Comparison of ENCODE assay signal across 8 mouse cellular contexts in the genomic region with DNA sequence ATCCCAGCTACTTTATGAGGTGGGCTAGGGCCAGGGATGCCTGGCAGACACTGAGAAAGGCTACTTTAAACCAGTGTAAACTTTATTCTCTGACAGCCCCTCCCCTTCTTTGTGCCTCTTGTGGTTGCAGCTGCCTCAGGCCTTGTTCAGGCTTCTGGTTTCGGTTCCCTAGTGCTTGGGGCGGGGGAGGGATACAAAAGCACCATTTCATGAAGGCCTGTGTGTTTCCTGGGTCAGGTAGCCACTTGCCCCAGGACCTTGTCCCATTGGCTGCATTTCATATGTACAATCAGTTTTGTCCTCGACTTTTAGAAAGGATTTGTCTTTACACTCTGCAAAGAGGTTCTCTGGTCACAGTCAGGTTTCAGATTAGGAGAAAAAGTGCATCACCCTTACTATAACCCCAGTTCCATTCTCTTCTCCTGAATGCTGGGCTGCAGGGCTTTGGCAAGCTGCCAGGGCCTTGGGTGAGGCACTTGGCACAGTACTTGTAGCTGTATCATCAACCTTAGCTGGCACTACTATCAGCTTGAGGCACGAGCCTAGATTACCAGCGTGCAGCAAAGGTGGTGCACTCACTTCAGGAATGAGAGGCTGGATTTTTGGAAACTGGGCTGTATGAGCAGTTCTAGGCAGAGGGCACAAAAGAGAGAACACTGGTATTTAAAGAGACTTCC. TPM values are rescaled to one million over a fixed set of nuclear protein-coding genes. Genes with fewer than 3 reads are reported as not detected.
A peak's percentile ranks its signal among the peaks of the same experiment; 100 is the strongest.
DNase-seq lines count a peak whose midpoint lies in the region; ATAC-seq and TF ChIP-seq lines count a peak whose summit lies in the region.

No protein-coding gene starts in this region.

- DNase-seq in MEL (ENCODE audit: low read depth, low spot score) = peak; percentile 52
- peak; percentile 52 to 53 for DNase-seq in cerebellum, postnatal 14 days
- peak; percentile 42 for DNase-seq in heart, postnatal 36 days
- no peak for DNase-seq in midbrain, postnatal 0 days (ENCODE audit: low spot score)
- DNase-seq in thymus, postnatal 25 days = peak; percentile 38

- peak overlapping the region; percentile 85 for H3K4me3 ChIP-seq in erythroblast, embryonic 14.5 days (replicated peaks)
- peak overlapping the region; percentile 55 to 83; a peak in 3 of 4 replicates for H3K4me3 ChIP-seq in MEL (ENCODE audit: control insufficient read depth in 1 of 2, insufficient read depth in 1 of 2, low read depth in 2 of 2, low read length in 2 of 2)
- H3K4me3 ChIP-seq in limb, embryonic 13.5 days = no peak overlapping the region
- no peak overlapping the region for H3K4me3 ChIP-seq in midbrain, postnatal 0 days (ENCODE audit: low read depth, low read length)

- intact Hi-C loops in heart, postnatal 36 days (cut with DNase I) = loop anchor here (2.0 to 5.0 kb wide), 2 partner anchors 70 to 198 kb away; no protein-coding TSS in a partner anchor

- TF ChIP-seq POLR2A in MEL (IDR thresholded peaks at IDR 0.05; ENCODE audit: control insufficient read depth in 1 of 2, insufficient read depth in 1 of 2, low read depth in 1 of 2, low read length in 2 of 2, poor library complexity in 1 of 2) = no peak

- peaks cover 7% of the 10 kb centered on the region; the same call in 1 of the 2 replicates for H3K27me3 ChIP-seq in erythroblast, embryonic 14.5 days (ENCODE audit: control insufficient read depth)
- no peaks in the 10 kb centered on the region for H3K27me3 ChIP-seq in MEL (ENCODE audit: control insufficient read depth in 1 of 2, insufficient read depth in 2 of 2, low read length in 2 of 2)
- H3K27me3 ChIP-seq in limb, embryonic 13.5 days = 0 out of 2 replicates have a peak, but pooled peaks cover 3% of the 10 kb centered on the region
- no peaks in the 10 kb centered on the region for H3K27me3 ChIP-seq in midbrain, postnatal 0 days (ENCODE audit: insufficient read depth, low read length)

- no peak for TF ChIP-seq RAD21 in MEL (IDR thresholded peaks at IDR 0.05; ENCODE audit: low read depth, low read length)

- H3K36me3 ChIP-seq in erythroblast, embryonic 14.5 days (ENCODE audit: control insufficient read depth) = peaks cover 14% of the 10 kb centered on the region
- H3K36me3 ChIP-seq in MEL (ENCODE audit: control insufficient read depth in 1 of 2, insufficient read depth in 2 of 2, low read length in 2 of 2) = peaks cover 0 to 17% of the 10 kb centered on the region in 2 experiments; a peak in 2 of 4 replicates
- H3K36me3 ChIP-seq in limb, embryonic 13.5 days = no peaks in the 10 kb centered on the region
- H3K36me3 ChIP-seq in midbrain, postnatal 0 days (ENCODE audit: insufficient read depth, low read length) = no peaks in the 10 kb centered on the region

- peaks cover 30% of the 10 kb centered on the region for H3K79me2 ChIP-seq in MEL (ENCODE audit: control insufficient read depth, insufficient read depth, low read length, poor library complexity)

- no peak for ATAC-seq in erythroblast, adult 5-6 weeks (replicated peaks; ENCODE audit: low FRiP score, poor library complexity, severe bottlenecking)
- ATAC-seq in limb, embryonic 13.5 days (ENCODE audit: low FRiP score, low read depth) = no peak
- ATAC-seq in midbrain, postnatal 0 days (ENCODE audit: low FRiP score) = no peak

- TF ChIP-seq EP300 in MEL (IDR thresholded peaks at IDR 0.05; ENCODE audit: low read depth in 1 of 2, low read length in 2 of 2) = peak; percentile 14 to 41; a peak in 2 of 4 replicates

- 46% methylated on average over 5 of the region's 5 CpGs for WGBS in limb, embryonic 13.5 days
- WGBS in midbrain, postnatal 0 days = 45% methylated on average over 5 of the region's 5 CpGs

- no peak overlapping the region for H3K27ac ChIP-seq in MEL (ENCODE audit: control insufficient read depth, low read depth, low read length)
- H3K27ac ChIP-seq in limb, embryonic 13.5 days = no peak overlapping the region
- H3K27ac ChIP-seq in midbrain, postnatal 0 days (ENCODE audit: low read depth, low read length) = no peak overlapping the region

- H3K4me1 ChIP-seq in erythroblast, embryonic 14.5 days (ENCODE audit: control insufficient read depth) = peaks cover 48% of the 10 kb centered on the region
- peaks cover 4 to 25% of the 10 kb centered on the region in 2 experiments for H3K4me1 ChIP-seq in MEL (ENCODE audit: control insufficient read depth in 1 of 2, insufficient read depth in 2 of 2, low read length in 2 of 2)
- H3K4me1 ChIP-seq in limb, embryonic 13.5 days = peaks cover 32% of the 10 kb centered on the region
- 0 out of 2 replicates have a peak, but pooled peaks cover 5% of the 10 kb centered on the region for H3K4me1 ChIP-seq in midbrain, postnatal 0 days (ENCODE audit: insufficient read depth, low read length)

- no peak for TF ChIP-seq CTCF in MEL (IDR thresholded peaks at IDR 0.05 in 2 of 3, conservative IDR thresholded peaks at IDR 0.05 in 1 of 3; ENCODE audit: control insufficient read depth in 1 of 3, insufficient read depth in 1 of 3, low read depth in 2 of 3, low read length in 3 of 3, poor library complexity in 1 of 3, severe bottlenecking in 1 of 3)
- TF ChIP-seq CTCF in midbrain, postnatal 0 days (IDR thresholded peaks at IDR 0.05) = no peak

- peaks cover 12% of the 10 kb centered on the region for H3K9me3 ChIP-seq in erythroblast, embryonic 14.5 days (ENCODE audit: control insufficient read depth, low read length)
- no peaks in the 10 kb centered on the region for H3K9me3 ChIP-seq in MEL (replicated peaks; ENCODE audit: insufficient read depth, low read length)
- no peaks in the 10 kb centered on the region for H3K9me3 ChIP-seq in limb, embryonic 13.5 days
- H3K9me3 ChIP-seq in midbrain, postnatal 0 days (ENCODE audit: low read length) = no peaks in the 10 kb centered on the region

- H3K9ac ChIP-seq in MEL (ENCODE audit: control insufficient read depth, low read depth, low read length, poor library complexity, severe bottlenecking) = peak overlapping the region; percentile 22
- no peak overlapping the region for H3K9ac ChIP-seq in limb, embryonic 13.5 days
- no peak overlapping the region for H3K9ac ChIP-seq in midbrain, postnatal 0 days (replicated peaks; ENCODE audit: low read length, poor library complexity, severe bottlenecking)

- H3K4me2 ChIP-seq in limb, embryonic 13.5 days (replicated peaks) = peak overlapping the region; percentile 71
- H3K4me2 ChIP-seq in midbrain, postnatal 0 days (ENCODE audit: low read depth, low read length, poor library complexity, severe bottlenecking) = peak overlapping the region; percentile 5; the same call in 1 of the 2 replicates

RNA-seq across cellular contexts. Expression of a gene that starts 2.4 kb away (rescaled TPM):
- polyA plus RNA-seq in erythroblast, embryonic 14.5 days (2012) = 1.6 and 2.2 TPM in 2 replicates
- total RNA-seq in erythroblast, adult 5-6 weeks (2015; ENCODE audit: low replicate concordance) = 8.1 and 12.1 TPM in 2 replicates
- 1.3 and 4.0 TPM in 2 replicates for total RNA-seq in erythroblast, adult 5-6 weeks (2017; ENCODE audit: low replicate concordance)
- 4.8 and 5.4 TPM in 2 replicates for total RNA-seq in MEL (2012; rRNA removed)
- 10 to 100 TPM in 1 of 2 experiments, not detected in 1; 17.3 TPM for polyA plus RNA-seq in MEL (2012; ENCODE audit: insufficient read depth in 1 of 2, insufficient read length in 2 of 2, low read depth in 1 of 2, low replicate concordance in 2 of 2, missing spikeins in 1 of 2)
- 10 to 100 TPM; 29.6 to 33.6 TPM for total RNA-seq in heart, postnatal 36 days (2021)
- polyA plus RNA-seq in limb, embryonic 13.5 days (2015; fragmentation: Nextera tagmentation; extraction: Ambion mirVana) = 16.1 and 17.1 TPM in 2 replicates
- 16.7 and 19.2 TPM in 2 replicates for total RNA-seq in midbrain, postnatal 0 days (2014; rRNA removed)
- polyA plus RNA-seq in midbrain, postnatal 0 days (2015; fragmentation: Nextera tagmentation; extraction: Ambion mirVana) = 7.9 and 9.0 TPM in 2 replicates

RNA-seq across cellular contexts. Expression of a gene that starts 2.8 kb away (rescaled TPM):
- 1.6 and 1.8 TPM in 2 replicates for polyA plus RNA-seq in erythroblast, embryonic 14.5 days (2012)
- total RNA-seq in erythroblast, adult 5-6 weeks (2015; ENCODE audit: low replicate concordance) = 60.6 and 85.3 TPM in 2 replicates
- 51.2 and 52.8 TPM in 2 replicates for total RNA-seq in erythroblast, adult 5-6 weeks (2017; ENCODE audit: low replicate concordance)
- 156 and 164 TPM in 2 replicates for total RNA-seq in MEL (2012; rRNA removed)
- polyA plus RNA-seq in MEL (2012; ENCODE audit: insufficient read depth in 1 of 2, insufficient read length in 2 of 2, low read depth in 1 of 2, low replicate concordance in 2 of 2, missing spikeins in 1 of 2) = 100 to 1,000 TPM in 1 of 2 experiments, not detected in 1; 214 TPM
- total RNA-seq in heart, postnatal 36 days (2021) = 10 to 100 TPM; 74.2 to 83.4 TPM
- polyA plus RNA-seq in limb, embryonic 13.5 days (2015; fragmentation: Nextera tagmentation; extraction: Ambion mirVana) = 211 and 215 TPM in 2 replicates
- total RNA-seq in midbrain, postnatal 0 days (2014; rRNA removed) = 48.7 and 58.1 TPM in 2 replicates
- polyA plus RNA-seq in midbrain, postnatal 0 days (2015; fragmentation: Nextera tagmentation; extraction: Ambion mirVana) = 133 and 134 TPM in 2 replicates

RNA-seq across cellular contexts. Expression of a gene that starts 38.1 kb away (rescaled TPM):
- polyA plus RNA-seq in erythroblast, embryonic 14.5 days (2012) = not detected in 2 replicates
- not detected in 2 replicates for total RNA-seq in erythroblast, adult 5-6 weeks (2015; ENCODE audit: low replicate concordance)
- total RNA-seq in erythroblast, adult 5-6 weeks (2017; ENCODE audit: low replicate concordance) = 0.77 and 0.84 TPM in 2 replicates
- not detected in 2 replicates for total RNA-seq in MEL (2012; rRNA removed)
- polyA plus RNA-seq in MEL (2012; ENCODE audit: insufficient read depth in 1 of 2, insufficient read length in 2 of 2, low read depth in 1 of 2, low replicate concordance in 2 of 2, missing spikeins in 1 of 2) = under 1 TPM in 1 of 2 experiments, not detected in 1; 0.10 TPM
- 1 to 10 TPM; 1.6 to 2.1 TPM for total RNA-seq in heart, postnatal 36 days (2021)
- 0.37 and 0.48 TPM in 2 replicates for polyA plus RNA-seq in limb, embryonic 13.5 days (2015; fragmentation: Nextera tagmentation; extraction: Ambion mirVana)
- total RNA-seq in midbrain, postnatal 0 days (2014; rRNA removed) = 1.5 and 4.0 TPM in 2 replicates
- polyA plus RNA-seq in midbrain, postnatal 0 days (2015; fragmentation: Nextera tagmentation; extraction: Ambion mirVana) = 0.58 and 0.61 TPM in 2 replicates

RNA-seq across cellular contexts. Expression of a gene that starts 45.9 kb away (rescaled TPM):
- polyA plus RNA-seq in erythroblast, embryonic 14.5 days (2012) = not detected in 2 replicates
- total RNA-seq in erythroblast, adult 5-6 weeks (2015; ENCODE audit: low replicate concordance) = not detected in 2 replicates
- 1.4 TPM in 1 of 2 replicates, not detected in the other for total RNA-seq in erythroblast, adult 5-6 weeks (2017; ENCODE audit: low replicate concordance)
- 4.9 and 5.4 TPM in 2 replicates for total RNA-seq in MEL (2012; rRNA removed)
- polyA plus RNA-seq in MEL (2012; ENCODE audit: insufficient read depth in 1 of 2, insufficient read length in 2 of 2, low read depth in 1 of 2, low replicate concordance in 2 of 2, missing spikeins in 1 of 2) = 10 to 100 TPM in 1 of 2 experiments, not detected in 1; 11.9 TPM
- 100 to 1,000 TPM; 130 to 145 TPM for total RNA-seq in heart, postnatal 36 days (2021)
- polyA plus RNA-seq in limb, embryonic 13.5 days (2015; fragmentation: Nextera tagmentation; extraction: Ambion mirVana) = 8.3 and 8.8 TPM in 2 replicates
- total RNA-seq in midbrain, postnatal 0 days (2014; rRNA removed) = 49.5 and 69.4 TPM in 2 replicates
- polyA plus RNA-seq in midbrain, postnatal 0 days (2015; fragmentation: Nextera tagmentation; extraction: Ambion mirVana) = 6.0 and 6.6 TPM in 2 replicates

RNA-seq across cellular contexts. Expression of a gene that starts 55.4 kb away (rescaled TPM):
- polyA plus RNA-seq in erythroblast, embryonic 14.5 days (2012) = not detected in 2 replicates
- total RNA-seq in erythroblast, adult 5-6 weeks (2015; ENCODE audit: low replicate concordance) = not detected in 2 replicates
- not detected in 2 replicates for total RNA-seq in erythroblast, adult 5-6 weeks (2017; ENCODE audit: low replicate concordance)
- total RNA-seq in MEL (2012; rRNA removed) = 0.20 and 0.31 TPM in 2 replicates
- polyA plus RNA-seq in MEL (2012; ENCODE audit: insufficient read depth in 1 of 2, insufficient read length in 2 of 2, low read depth in 1 of 2, low replicate concordance in 2 of 2, missing spikeins in 1 of 2) = under 1 TPM in 1 of 2 experiments, not detected in 1; 0.17 TPM
- total RNA-seq in heart, postnatal 36 days (2021) = 10 to 100 TPM; 31.0 to 33.7 TPM
- polyA plus RNA-seq in limb, embryonic 13.5 days (2015; fragmentation: Nextera tagmentation; extraction: Ambion mirVana) = 23.8 and 25.7 TPM in 2 replicates
- total RNA-seq in midbrain, postnatal 0 days (2014; rRNA removed) = 0.09 and 0.49 TPM in 2 replicates
- polyA plus RNA-seq in midbrain, postnatal 0 days (2015; fragmentation: Nextera tagmentation; extraction: Ambion mirVana) = 2.1 and 2.4 TPM in 2 replicates

Comparison
In these comparisons a context has a peak if more than half of its experiments do, and no peak if none do; other contexts are left out.
1. H3K4me3 ChIP-seq: peak in erythroblast, embryonic 14.5 days (single experiment) and MEL (2 of 2); none in limb, embryonic 13.5 days (single experiment) and midbrain, postnatal 0 days (single experiment).